Mouse (Mus musculus): ENCODE data around the gene Larp4b. TPM values are rescaled to one million over a fixed set of nuclear protein-coding genes. Genes with fewer than 3 reads are reported as not detected.
A peak's percentile ranks its signal among the peaks of the same experiment; 100 is the strongest.

Gene Larp4b
- total and polyA plus RNA-seq, 3 experiments: 17.0 to 75.3 (median 67.4) TPM

DNA sequence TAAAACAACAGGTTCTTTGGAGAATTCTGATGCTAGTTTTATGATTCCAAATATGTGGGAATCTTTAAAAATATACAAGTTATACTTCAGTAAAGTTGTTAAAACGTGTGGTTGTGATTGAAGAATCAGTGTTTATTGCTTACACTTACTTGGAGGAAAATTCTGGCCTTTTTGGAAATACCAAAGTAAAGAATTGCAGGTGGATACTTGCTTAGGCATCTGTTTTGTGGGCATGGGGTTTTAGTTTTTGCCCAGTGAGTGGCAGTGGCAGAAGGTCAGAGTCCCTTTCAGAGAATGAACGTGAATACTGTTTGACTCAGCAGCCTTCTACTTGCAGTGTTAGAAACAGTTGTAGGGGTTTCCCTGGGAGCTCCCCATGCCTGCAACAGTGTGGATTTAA, 40.7 kb downstream of the Larp4b start:
- H3K4me3 ChIP-seq: no peak overlapping the region
- no peak overlapping the region for H3K27ac ChIP-seq
- 70% methylated on average over 2 of the region's 2 CpGs for WGBS
- no peak for DNase-seq
- peaks cover 4% of the 10 kb centered on the region; the same call in 1 of the 2 replicates for H3K4me1 ChIP-seq (ENCODE audit: control insufficient read depth, insufficient read depth, low read length)
- TF ChIP-seq POLR2A (IDR thresholded peaks at IDR 0.05; ENCODE audit: insufficient read depth, low read depth, low read length): no peak
- no peak for TF ChIP-seq EP300 (IDR thresholded peaks at IDR 0.05; ENCODE audit: insufficient read depth, low read depth, low read length)
- TF ChIP-seq CTCF (IDR thresholded peaks at IDR 0.05): no peak
- intact Hi-C loops (cut with DNase I): no loop called here
- H3K36me3 ChIP-seq (ENCODE audit: control insufficient read depth, insufficient read depth, low read length): peaks cover 29% of the 10 kb centered on the region
- no peak overlapping the region for H3K9ac ChIP-seq (ENCODE audit: low read depth, low read length)
- no peaks in the 10 kb centered on the region for H3K79me2 ChIP-seq (replicated peaks; ENCODE audit: control insufficient read depth, insufficient read depth, low read length)
- no peaks in the 10 kb centered on the region for H3K27me3 ChIP-seq (ENCODE audit: control insufficient read depth, insufficient read depth, low read length)

DNA sequence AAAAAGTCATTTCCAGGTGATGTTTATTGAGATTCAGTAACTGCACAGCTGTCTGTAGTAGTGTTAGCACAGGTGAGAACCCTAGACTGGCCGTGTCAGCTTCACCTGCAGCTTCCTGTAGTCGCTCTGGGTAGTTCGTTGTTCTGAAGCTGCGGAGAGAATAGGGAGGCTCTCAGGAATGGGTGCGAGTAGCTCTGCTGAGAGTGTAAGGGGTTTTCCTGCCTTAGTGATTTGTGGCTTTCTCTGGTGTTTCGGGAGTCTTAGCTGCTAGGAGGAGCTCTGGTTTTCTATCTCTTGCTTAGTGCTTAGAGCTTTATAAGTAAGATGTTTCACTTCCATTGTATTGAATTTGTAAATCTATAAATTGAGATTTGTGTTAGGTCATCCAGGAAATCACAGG, 42.4 kb downstream of the Larp4b start:
- 90% methylated on average over 6 of the region's 6 CpGs for WGBS
- no peak for DNase-seq
- Histone ChIP-seq H3K9ac (ENCODE audit: low read depth, low read length) (no peak overlapping the region), H3K79me2 (replicated peaks; ENCODE audit: control insufficient read depth, insufficient read depth, low read length) (no peaks in the 10 kb centered on the region), H3K36me3 (ENCODE audit: control insufficient read depth, insufficient read depth, low read length) (peaks cover 22% of the 10 kb centered on the region), H3K4me3 (no peak overlapping the region), H3K27me3 (ENCODE audit: control insufficient read depth, insufficient read depth, low read length) (no peaks in the 10 kb centered on the region), H3K27ac (no peak overlapping the region), H3K4me1 (ENCODE audit: control insufficient read depth, insufficient read depth, low read length) (no peaks in the 10 kb centered on the region; the same call in 1 of the 2 replicates)
- no peak for TF ChIP-seq EP300 (IDR thresholded peaks at IDR 0.05; ENCODE audit: insufficient read depth, low read depth, low read length)
- no peak for TF ChIP-seq CTCF (IDR thresholded peaks at IDR 0.05)
- no peak for TF ChIP-seq POLR2A (IDR thresholded peaks at IDR 0.05; ENCODE audit: insufficient read depth, low read depth, low read length)
- intact Hi-C loops (cut with DNase I): no loop called here

- TF ChIP-seq EP300 (IDR thresholded peaks at IDR 0.05; ENCODE audit: insufficient read depth, low read depth, low read length) (no peak), CTCF (IDR thresholded peaks at IDR 0.05) (peak; percentile 60)
- DNase-seq: no peak
- no peaks in the 10 kb centered on the region for H3K79me2 ChIP-seq (replicated peaks; ENCODE audit: control insufficient read depth, insufficient read depth, low read length)
- H3K9ac ChIP-seq (ENCODE audit: low read depth, low read length): no peak overlapping the region
- peaks cover 17% of the 10 kb centered on the region for H3K36me3 ChIP-seq (ENCODE audit: control insufficient read depth, insufficient read depth, low read length)
- intact Hi-C loops (cut with DNase I): no loop called here
- 52% methylated on average over 4 of the region's 4 CpGs for WGBS
- no peak overlapping the region for H3K4me3 ChIP-seq
- no peak overlapping the region for H3K27ac ChIP-seq
- no peaks in the 10 kb centered on the region for H3K4me1 ChIP-seq (ENCODE audit: control insufficient read depth, insufficient read depth, low read length)
- H3K27me3 ChIP-seq (ENCODE audit: control insufficient read depth, insufficient read depth, low read length): no peaks in the 10 kb centered on the region
Measured at GRCm38 (mm10) chr13:9136733-9137132, 43.1 kb downstream of the Larp4b start.

DNA sequence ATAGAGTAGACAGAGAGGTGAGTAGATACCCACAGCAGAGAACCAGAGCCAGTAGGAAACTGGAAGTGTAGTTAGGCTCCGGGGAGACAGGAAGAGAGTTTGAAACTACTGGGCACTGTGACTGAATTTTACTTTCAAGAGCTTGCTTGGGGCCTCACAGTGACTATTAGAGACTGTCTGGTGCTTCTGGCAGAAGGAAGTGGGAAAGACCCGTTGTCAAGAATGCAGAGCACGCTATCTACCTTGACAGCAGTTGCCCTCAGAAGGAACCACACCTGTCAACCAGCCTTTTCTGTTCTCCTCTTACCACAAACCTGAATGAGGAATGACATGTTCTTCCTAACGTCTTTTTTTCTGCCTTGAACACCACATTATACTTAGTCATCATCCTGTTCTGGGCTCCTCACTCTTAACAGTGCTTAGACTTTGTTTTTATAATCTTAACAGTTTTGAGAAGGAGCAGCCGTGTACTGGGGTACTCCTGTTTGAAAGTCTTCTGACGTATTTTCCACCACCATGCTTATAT, 45.8 kb downstream of the Larp4b start:
- H3K36me3 ChIP-seq (ENCODE audit: control insufficient read depth, insufficient read depth, low read length): peaks cover 9% of the 10 kb centered on the region
- H3K9ac ChIP-seq (ENCODE audit: low read depth, low read length): no peak overlapping the region
- no peaks in the 10 kb centered on the region for H3K79me2 ChIP-seq (replicated peaks; ENCODE audit: control insufficient read depth, insufficient read depth, low read length)
- no peak overlapping the region for H3K4me3 ChIP-seq
- no peak for DNase-seq
- H3K4me1 ChIP-seq (ENCODE audit: control insufficient read depth, insufficient read depth, low read length): no peaks in the 10 kb centered on the region
- TF ChIP-seq POLR2A (IDR thresholded peaks at IDR 0.05; ENCODE audit: insufficient read depth, low read depth, low read length) (no peak), EP300 (IDR thresholded peaks at IDR 0.05; ENCODE audit: insufficient read depth, low read depth, low read length) (no peak), CTCF (IDR thresholded peaks at IDR 0.05) (no peak)
- WGBS: 49% methylated on average over 6 of the region's 6 CpGs
- no peak overlapping the region for H3K27ac ChIP-seq
- intact Hi-C loops (cut with DNase I): no loop called here
- no peaks in the 10 kb centered on the region for H3K27me3 ChIP-seq (ENCODE audit: control insufficient read depth, insufficient read depth, low read length)

GRCm38 (mm10) chr13:9140204-9140603, 46.5 kb downstream of the Larp4b start:
- Histone ChIP-seq H3K27me3 (ENCODE audit: control insufficient read depth, insufficient read depth, low read length) (no peaks in the 10 kb centered on the region), H3K4me3 (no peak overlapping the region), H3K36me3 (ENCODE audit: control insufficient read depth, insufficient read depth, low read length) (peaks cover 10% of the 10 kb centered on the region), H3K4me1 (ENCODE audit: control insufficient read depth, insufficient read depth, low read length) (no peaks in the 10 kb centered on the region), H3K27ac (no peak overlapping the region), H3K79me2 (replicated peaks; ENCODE audit: control insufficient read depth, insufficient read depth, low read length) (no peaks in the 10 kb centered on the region), H3K9ac (ENCODE audit: low read depth, low read length) (no peak overlapping the region)
- DNase-seq: no peak
- no peak for TF ChIP-seq CTCF (IDR thresholded peaks at IDR 0.05)
- 45% methylated on average over 10 of the region's 10 CpGs for WGBS
- intact Hi-C loops (cut with DNase I): no loop called here

DNA sequence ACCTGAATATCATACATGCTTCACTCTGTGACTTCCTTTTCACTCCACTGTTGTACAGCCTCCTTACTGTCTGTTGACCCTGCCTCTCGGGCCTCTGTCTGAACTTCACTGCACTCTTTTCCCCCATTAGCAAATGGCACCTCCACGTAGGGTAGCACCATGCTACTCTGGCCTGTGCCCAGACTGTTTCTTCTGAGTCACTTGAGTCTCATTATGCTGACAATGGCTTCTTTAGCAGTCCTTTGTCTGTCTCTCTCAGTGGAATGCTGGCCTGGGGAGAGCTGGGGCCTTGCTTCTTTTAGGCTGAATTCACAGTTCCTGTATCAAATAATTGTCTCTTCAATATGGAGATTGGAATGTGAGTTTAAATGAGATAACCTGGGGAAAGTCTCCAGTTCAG, 48.7 kb downstream of the Larp4b start:
- 71% methylated on average over 2 of the region's 2 CpGs for WGBS
- Histone ChIP-seq H3K4me3 (no peak overlapping the region), H3K4me1 (ENCODE audit: control insufficient read depth, insufficient read depth, low read length) (no peaks in the 10 kb centered on the region), H3K9ac (ENCODE audit: low read depth, low read length) (no peak overlapping the region), H3K79me2 (replicated peaks; ENCODE audit: control insufficient read depth, insufficient read depth, low read length) (no peaks in the 10 kb centered on the region), H3K27me3 (ENCODE audit: control insufficient read depth, insufficient read depth, low read length) (no peaks in the 10 kb centered on the region), H3K27ac (no peak overlapping the region), H3K36me3 (ENCODE audit: control insufficient read depth, insufficient read depth, low read length) (peaks cover 15% of the 10 kb centered on the region)
- no peak for DNase-seq
- TF ChIP-seq EP300 (IDR thresholded peaks at IDR 0.05; ENCODE audit: insufficient read depth, low read depth, low read length) (no peak), POLR2A (IDR thresholded peaks at IDR 0.05; ENCODE audit: insufficient read depth, low read depth, low read length) (no peak), CTCF (IDR thresholded peaks at IDR 0.05) (no peak)
- intact Hi-C loops (cut with DNase I): no loop called here
